In the genomic region with DNA sequence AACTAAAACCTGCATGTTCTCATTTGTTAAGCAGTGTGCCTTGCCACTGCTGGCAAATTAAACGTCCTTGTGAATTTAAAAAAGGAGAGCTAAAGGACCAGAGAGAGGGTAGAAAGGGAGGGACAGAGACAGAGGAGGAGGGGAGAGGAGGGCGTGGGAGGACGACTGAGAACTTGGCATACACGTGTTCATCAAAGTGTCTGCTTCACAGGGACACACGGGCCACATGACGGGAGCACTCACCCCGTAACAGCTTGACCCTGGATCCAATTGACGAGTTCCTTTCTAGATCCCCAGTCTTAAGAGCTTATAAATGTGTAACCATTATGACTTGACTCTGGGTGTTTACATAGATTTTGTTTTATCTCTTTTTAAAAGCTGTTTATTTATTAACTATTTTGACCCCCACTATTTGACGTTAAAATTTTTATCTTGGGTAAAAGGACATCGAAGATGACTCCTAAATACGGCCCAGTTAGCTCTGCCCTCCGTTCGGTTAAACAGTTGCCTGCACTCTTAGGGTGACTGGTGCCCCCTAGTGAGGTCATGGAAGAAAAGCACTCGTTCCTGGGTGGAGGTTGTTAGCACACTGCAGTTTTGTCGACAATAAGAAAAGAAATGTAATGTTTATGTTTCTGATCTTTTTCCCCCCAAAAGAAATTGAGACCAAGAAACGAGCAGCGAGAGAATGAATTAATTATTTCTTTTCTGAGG, we compare ENCODE assay signal across 8 mouse cellular contexts.
A peak's percentile ranks its signal among the peaks of the same experiment; 100 is the strongest.
DNase-seq lines count a peak whose midpoint lies in the region; ATAC-seq and TF ChIP-seq lines count a peak whose summit lies in the region.

No protein-coding gene starts in this region.

- no peak overlapping the region for H3K9ac ChIP-seq in liver, embryonic 12.5 days
- H3K9ac ChIP-seq in hindbrain, embryonic 15.5 days, result no peak overlapping the region
- H3K9ac ChIP-seq in lung, embryonic 14.5 days, result no peak overlapping the region

- no peak overlapping the region for H3K27ac ChIP-seq in liver, embryonic 12.5 days
- no peak overlapping the region for H3K27ac ChIP-seq in hindbrain, embryonic 15.5 days (replicated peaks)
- no peak overlapping the region for H3K27ac ChIP-seq in lung, embryonic 14.5 days (ENCODE audit: low read depth)

- DNase-seq in liver (peak; percentile 43), R1 (ENCODE audit: low read depth, low spot score) (peak; percentile 69)
- peak; percentile 81 to 83 for DNase-seq in cerebellum, postnatal 10 days
- DNase-seq in lung, embryonic 14.5 days, result peak; percentile 85
- peak; percentile 44 for DNase-seq in right cerebral cortex, postnatal 14 days
- no peak for DNase-seq in urinary bladder, postnatal 36 days (ENCODE audit: low spot score in 2 of 2)

- 41% methylated on average over 17 of the region's 17 CpGs for WGBS in liver, embryonic 12.5 days (ENCODE audit: insufficient replicate concordance)
- WGBS in hindbrain, embryonic 15.5 days, result 35% methylated on average over 17 of the region's 17 CpGs
- 30% methylated on average over 17 of the region's 17 CpGs for WGBS in lung, embryonic 14.5 days

- no peak for ATAC-seq in liver, embryonic 12.5 days
- ATAC-seq in hindbrain, embryonic 15.5 days (ENCODE audit: low FRiP score, low read depth), result peak; percentile 78; the same call in 1 of the 2 replicates
- ATAC-seq in lung, embryonic 14.5 days (ENCODE audit: insufficient read depth), result 0 out of 2 replicates have a peak, but pooled peaks have one; percentile 76

- H3K36me3 ChIP-seq in liver, embryonic 12.5 days, result peaks cover 28% of the 10 kb centered on the region
- no peaks in the 10 kb centered on the region for H3K36me3 ChIP-seq in hindbrain, embryonic 15.5 days
- peaks cover 64% of the 10 kb centered on the region for H3K36me3 ChIP-seq in lung, embryonic 14.5 days (ENCODE audit: insufficient read depth)

- H3K4me1 ChIP-seq in liver, embryonic 12.5 days, result no peaks in the 10 kb centered on the region
- H3K4me1 ChIP-seq in hindbrain, embryonic 15.5 days (replicated peaks), result no peaks in the 10 kb centered on the region
- no peaks in the 10 kb centered on the region for H3K4me1 ChIP-seq in lung, embryonic 14.5 days (ENCODE audit: insufficient read depth)

- peak; percentile 82 for TF ChIP-seq CTCF in lung, embryonic 14.5 days (IDR thresholded peaks at IDR 0.05; ENCODE audit: low read depth)

- no peaks in the 10 kb centered on the region for H3K9me3 ChIP-seq in liver, embryonic 12.5 days (replicated peaks)
- H3K9me3 ChIP-seq in hindbrain, embryonic 15.5 days, result no peaks in the 10 kb centered on the region
- H3K9me3 ChIP-seq in lung, embryonic 14.5 days (ENCODE audit: low read depth, low read length), result no peaks in the 10 kb centered on the region

- H3K4me3 ChIP-seq in liver, embryonic 12.5 days, result no peak overlapping the region
- no peak overlapping the region for H3K4me3 ChIP-seq in hindbrain, embryonic 15.5 days
- no peak overlapping the region for H3K4me3 ChIP-seq in lung, embryonic 14.5 days (ENCODE audit: low read depth, low read length)

- no peak overlapping the region for H3K4me2 ChIP-seq in liver, embryonic 12.5 days
- no peak overlapping the region for H3K4me2 ChIP-seq in hindbrain, embryonic 15.5 days
- no peak overlapping the region for H3K4me2 ChIP-seq in lung, embryonic 14.5 days

- no peaks in the 10 kb centered on the region for H3K27me3 ChIP-seq in liver, embryonic 12.5 days (replicated peaks)
- no peaks in the 10 kb centered on the region for H3K27me3 ChIP-seq in hindbrain, embryonic 15.5 days
- H3K27me3 ChIP-seq in lung, embryonic 14.5 days (ENCODE audit: insufficient read depth, low read length), result no peaks in the 10 kb centered on the region

Comparison
In these comparisons a context has a peak if more than half of its experiments do, and no peak if none do; other contexts are left out.
1. DNase-seq: peak in liver (single experiment), R1 (single experiment), cerebellum, postnatal 10 days (2 of 2), lung, embryonic 14.5 days (single experiment) and right cerebral cortex, postnatal 14 days (single experiment); none in urinary bladder, postnatal 36 days (0 of 2).